Mouse (Mus musculus): ENCODE results near the gene Cd8b1.
"Not testable (repeated sequence)": the region's sequence is repeated elsewhere in the genome, so short reads cannot be mapped to it uniquely, and the experiment has no call there.

The Cd8b1 gene

DNA sequence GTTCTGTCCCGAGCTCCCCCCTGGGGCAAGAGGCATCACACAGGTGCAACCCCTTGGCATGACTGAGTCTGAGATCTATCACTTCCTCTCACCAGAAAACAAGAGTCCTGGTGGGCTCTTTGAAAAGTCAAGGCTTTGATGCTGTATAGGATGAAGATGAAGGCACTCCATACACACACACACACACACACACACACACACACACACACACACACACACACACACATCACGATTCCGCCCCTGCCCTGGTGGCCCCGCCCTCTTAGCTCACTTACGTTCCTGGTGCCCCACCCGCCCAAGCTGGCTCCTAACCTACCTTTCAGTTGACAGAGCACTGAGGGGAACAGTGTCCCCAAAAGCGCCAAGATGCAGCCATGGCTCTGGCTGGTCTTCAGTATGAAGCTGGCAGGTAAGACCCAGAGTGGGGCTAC, at the start of gene Cd8b1:
TSS of gene Cd8b1 (plus strand) at position 298 of the 431 bp plus-strand sequence.
- no peak for DNase-seq (ENCODE audit: low spot score)

DNA sequence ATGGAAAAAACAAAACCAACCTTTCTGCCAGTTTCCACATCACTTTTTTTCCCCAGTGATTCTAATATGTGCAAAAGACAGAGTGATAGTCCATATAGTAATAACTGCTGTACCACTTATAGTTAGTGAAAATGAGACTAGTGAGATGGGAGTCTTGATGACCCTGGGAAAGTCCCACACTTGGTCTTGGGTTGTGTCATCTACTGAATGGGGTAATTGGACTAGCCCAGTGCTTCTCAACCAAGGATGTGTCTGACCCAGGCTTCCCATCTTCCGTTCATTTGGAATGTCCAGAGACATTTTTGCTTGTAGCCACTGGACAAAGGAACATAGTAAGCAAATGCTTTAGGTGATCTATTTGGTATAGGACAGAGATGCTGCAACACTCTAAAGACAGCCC, 48.9 kb upstream of the Cd8b1 start:
- DNase-seq (ENCODE audit: low spot score) = no peak

DNA sequence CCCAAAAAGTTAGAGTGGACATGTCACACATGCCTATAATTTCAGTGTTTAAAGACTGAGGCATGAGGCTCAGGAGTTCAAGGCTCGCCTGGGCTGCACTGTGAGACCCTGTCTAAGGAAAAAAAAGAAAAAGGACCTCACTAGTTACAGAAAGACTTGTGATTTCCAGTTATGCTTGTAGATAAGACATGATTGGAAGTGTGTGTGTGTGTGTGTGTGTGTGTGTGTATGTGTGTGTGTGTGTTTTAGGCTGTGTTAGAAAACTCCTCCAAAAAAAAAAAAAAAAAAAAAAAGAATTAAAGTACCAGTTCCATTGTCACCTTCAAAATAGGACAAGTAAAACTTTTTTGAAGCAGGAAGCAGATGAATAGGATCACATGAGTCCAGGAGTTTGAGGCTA, 48.0 kb upstream of the Cd8b1 start:
- no peak for DNase-seq (ENCODE audit: low spot score)

DNA sequence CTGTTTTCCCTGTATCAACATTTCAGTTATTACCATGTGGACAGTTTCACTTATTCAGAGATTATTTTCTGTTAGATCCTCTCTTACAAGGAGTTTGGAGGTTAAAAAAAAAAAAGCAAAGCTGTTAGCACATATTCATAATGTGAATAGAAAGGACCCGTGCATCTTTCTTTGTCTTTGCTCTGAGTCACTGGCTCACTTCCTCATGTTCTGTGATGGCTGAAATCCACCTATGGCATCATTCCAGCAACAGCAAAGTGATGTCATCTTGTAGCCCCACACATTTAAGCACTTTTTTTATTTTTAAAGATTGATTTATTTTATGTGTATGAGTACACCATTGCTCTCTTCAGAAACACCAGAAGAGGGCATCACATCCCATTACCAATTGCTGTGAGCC, 43.2 kb upstream of the Cd8b1 start:
- no peak for DNase-seq (ENCODE audit: low spot score)

DNA sequence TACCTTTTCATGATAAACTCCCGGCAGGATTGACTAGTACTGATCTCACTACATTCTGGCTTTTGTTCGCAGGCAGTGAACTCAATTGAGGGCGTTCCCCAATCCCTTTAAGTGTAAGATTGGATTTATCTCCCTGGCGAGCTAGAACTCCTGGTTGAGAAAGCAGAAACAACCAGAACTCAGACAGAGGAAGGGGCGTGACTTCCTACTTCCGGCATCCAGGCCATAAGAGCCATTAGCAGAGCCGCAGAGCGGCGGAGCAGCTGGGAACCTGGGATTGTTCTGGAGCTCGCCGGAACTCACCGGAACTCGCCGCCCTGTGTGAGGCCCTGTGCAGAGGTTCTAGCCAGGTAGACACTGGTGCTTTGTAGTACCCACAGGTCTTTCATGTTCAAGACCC, 29.1 kb upstream of the Cd8b1 start:
- DNase-seq (ENCODE audit: low spot score) = no peak

DNA sequence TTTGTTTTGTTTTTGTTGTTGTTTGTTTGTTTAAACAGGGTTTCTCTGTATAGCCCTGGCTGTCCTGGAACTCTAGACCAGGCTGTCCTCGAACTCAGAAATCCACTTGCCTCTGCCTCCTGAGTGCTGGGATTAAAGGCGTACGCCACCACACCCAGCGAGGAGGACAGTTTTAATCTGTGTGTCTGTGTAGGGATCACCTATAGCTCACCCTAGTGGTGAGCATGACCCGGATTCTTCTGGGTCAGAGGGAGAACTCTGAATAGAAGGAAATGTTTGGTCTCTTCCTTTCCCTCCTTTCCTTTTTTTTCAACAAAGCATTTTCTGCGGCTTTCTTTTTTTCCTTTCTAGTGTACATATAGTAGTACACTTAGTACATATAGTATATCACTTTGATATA, 27.3 kb upstream of the Cd8b1 start:
- DNase-seq (ENCODE audit: low spot score) = no peak

DNA sequence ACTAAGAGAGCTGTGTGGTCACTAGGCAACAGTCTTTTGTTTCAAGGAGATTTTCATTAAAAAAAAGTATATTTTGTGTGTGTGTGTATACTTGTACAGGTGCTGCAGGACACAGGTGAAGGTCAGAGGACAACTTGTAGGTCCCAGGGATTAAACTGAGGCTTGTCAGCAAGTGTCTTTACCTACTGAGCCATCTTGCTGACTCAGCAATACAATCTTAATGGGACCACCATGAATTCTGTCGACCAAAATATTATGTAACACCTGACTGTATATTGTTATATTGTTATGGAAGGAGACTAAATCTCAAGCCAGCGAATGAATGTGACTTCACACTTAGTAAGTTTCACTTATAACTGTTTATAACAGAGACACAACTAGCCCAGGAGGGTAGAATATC, 24.5 kb upstream of the Cd8b1 start:
- DNase-seq (ENCODE audit: low spot score) = no peak

DNA sequence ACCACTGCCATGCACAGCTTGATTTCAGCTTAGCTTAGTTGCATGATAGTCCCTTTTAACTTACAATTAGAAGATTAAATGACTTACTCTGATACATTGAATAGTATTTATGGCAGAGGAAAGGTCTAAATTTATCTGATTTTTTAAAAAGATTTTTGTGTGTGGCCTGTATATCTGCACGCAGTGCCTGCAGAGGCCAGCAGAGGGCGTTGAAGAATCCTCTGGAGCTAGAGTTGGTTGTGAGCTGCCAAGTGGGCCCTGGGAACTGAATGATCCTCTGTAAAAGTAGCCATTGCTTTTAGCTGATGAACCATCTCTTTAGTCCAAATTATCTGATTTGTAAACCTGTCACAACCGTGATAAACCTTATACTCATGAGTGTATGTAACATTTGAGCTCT, 23.8 kb upstream of the Cd8b1 start:
- no peak for DNase-seq (ENCODE audit: low spot score)

DNA sequence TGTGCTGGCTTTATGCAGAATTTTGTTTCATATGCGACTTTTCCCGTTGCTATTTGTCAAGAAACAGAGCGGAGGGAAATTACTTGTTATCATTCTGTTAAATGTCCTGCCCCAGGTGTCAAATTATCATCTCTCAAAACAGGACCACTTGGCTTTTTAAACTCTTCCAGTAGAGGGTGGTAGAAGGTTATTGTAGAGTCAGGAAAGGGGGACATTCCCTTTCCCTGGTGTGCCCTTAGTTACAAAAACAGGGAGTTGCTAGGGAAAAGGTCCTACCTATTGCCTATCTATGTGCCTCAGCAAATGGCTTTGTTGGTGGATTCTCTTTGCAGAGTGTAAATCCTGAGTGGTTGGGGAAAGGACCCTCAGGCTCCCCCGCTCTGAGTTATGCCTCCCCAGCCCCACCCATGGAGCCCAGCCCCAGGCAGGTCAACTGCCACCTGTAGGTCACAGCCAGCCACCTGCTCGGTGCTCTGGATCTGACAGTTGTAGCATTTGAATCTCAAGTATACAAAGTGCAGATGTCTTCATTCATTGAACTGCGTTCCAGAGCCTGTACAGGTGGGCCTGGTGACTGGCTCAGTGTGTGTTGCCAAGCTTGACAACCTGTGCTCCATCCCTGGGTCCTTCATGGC, 20.4 kb upstream of the Cd8b1 start:
- no peak for DNase-seq (ENCODE audit: low spot score)

DNA sequence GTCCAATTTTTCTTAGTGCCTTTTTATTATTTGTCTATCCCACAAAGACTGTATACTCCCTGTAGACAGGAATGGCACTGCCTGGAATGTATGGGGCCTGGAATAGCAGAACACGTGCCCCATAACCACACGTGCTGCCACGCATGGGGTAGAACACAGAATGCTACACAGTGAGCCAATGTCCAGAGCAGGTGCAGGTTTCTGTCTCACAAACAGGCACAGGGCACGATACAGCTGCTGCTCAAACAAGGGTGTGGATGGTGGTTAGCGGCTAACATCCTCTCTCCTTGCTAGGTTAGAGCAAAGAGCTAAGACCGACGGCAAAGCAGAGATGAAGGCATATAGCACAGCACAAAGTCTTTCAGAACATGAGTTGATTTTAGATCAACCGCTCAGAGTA, 15.1 kb upstream of the Cd8b1 start:
- no peak for DNase-seq (ENCODE audit: low spot score)

DNA sequence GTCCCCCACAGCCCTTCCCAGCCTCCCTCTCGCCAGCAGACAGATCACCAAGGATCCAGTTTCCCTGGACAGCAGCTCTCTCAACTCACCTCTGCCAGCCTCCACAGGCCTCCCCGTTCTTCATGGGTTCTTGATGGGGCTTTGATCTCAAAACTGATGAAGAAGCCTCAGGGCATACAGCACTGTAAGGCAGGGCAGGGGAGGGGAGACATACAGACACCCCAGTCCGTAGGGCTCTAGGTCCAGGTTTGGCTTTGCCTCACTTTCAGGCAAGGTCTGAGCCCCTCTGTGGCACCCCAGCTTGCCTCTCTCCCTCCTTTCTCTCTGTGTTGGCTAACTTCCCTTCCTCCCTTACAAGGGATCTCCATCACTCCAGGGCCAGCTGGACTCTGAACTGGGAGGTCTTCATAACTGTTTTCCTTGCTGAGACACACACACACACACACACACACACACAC, 733 bp upstream of the Cd8b1 start, which contains the start of gene Smyd1:
TSS of gene Smyd1 (minus strand) at position 408 of the 458 bp plus-strand sequence.
- DNase-seq (ENCODE audit: low spot score) = no peak

DNA sequence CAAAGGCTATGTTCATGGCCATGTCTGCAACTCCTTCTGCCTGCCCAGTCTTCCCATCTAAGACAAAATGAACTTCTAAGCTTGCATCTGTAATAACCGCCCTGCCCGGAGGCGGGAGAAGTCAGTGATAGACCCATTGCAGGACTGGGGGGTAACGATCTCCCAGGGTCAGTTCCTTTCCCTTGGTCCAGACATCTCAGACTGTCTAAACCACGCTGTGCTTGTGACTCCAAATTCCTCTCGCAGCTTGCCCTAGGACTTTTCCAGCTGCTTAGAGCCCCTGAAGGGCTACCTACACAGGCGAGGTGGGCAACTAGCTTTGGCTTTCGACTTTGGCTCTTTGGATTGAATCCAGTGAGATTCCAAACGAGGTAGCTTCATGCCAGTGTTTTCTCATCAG, 2.2 kb downstream of the Cd8b1 start:
- DNase-seq (ENCODE audit: low spot score) = no peak

DNA sequence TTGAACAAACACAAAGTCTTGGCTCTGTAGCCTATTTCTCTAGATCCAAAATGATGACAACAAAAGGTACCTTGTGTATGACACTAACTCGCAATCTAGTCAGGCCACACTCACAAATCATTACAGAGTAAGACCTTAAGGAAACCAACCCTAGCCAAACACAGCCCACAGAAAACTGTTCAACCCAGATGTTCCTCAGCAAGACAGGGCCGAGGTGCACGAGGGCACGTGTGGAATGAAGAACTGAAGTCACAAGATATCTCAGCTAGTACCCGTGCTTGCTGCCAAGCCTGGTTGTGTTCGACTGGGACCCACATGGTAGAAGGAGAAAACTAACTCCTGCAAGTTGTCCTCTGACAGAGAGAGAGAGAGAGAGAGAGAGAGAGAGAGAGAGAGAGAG, 7.3 kb downstream of the Cd8b1 start:
- DNase-seq (ENCODE audit: low spot score) = no peak

DNA sequence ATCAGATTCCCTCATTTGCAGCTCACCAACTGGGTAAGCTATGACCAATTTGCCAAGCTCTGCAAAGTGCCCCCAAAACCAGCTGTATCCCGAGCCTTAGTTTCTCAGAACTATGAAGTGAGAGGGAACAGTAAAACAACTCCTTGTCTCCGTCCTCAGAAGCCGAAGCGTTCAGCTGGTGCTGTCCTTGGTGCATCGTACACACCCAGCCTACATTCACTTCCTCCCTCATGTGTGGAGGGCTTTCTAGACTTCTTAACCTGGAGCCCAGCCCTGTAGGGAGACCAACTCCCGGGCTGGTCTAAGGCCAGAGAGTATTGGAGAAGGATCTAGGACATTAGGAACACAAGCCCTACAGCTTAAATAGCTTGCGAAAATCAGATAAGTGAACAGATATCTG, 7.9 kb downstream of the Cd8b1 start:
- no peak for DNase-seq (ENCODE audit: low spot score)

DNA sequence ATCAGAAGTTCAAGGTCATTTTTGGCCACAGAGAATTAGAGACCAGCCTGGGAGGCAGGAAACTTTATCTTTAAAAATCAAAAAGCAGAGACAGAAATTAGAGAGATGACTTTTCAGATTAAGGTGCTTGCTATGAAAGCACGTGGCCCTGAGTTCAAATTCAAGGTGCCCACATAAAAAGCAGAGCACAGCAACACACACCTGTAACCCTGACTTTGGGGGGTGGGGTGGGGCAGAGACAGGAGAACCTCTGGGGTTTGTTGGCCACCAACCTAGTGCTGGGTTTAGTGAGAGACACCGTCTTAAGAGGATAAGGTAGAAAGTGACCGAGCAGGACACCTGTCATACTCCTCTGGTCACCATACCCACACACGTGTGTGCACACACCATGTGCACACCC, 8.9 kb downstream of the Cd8b1 start:
- not testable (repeated sequence) for DNase-seq (ENCODE audit: low spot score)

DNA sequence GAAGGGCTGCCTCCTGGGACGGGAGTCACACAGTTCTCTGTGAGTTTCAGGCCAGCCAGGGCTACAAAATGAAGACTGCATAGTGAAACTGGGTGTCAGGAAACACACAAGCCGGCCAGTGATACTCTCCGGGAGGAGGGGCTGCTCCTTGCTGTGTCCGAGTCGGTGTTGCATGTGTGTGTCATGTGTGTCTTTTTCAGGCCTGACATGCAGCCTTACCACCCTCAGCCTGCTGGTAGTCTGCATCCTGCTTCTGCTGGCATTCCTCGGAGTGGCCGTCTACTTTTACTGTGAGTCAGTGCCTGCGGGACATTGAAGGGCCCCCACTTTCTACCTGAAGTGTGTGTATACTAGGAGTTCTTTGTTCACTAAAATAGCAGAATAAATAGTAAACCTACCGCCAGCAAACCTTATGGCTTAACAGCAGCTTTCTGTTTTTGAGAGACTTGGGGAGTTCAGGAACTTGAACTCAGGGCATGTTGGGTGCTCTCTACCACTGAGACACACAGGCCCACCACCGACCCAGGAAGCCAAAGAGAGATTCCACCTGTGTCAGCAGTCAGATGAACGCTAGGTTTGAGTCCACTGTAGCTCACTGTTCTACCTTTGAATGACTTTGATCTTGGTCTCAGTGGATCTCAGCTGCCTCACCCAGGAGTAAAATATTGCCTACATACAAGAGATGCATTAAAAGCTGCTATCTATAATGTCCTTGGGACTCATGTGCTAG, 9.8 kb downstream of the Cd8b1 start:
- DNase-seq (ENCODE audit: low spot score) = no peak

DNA sequence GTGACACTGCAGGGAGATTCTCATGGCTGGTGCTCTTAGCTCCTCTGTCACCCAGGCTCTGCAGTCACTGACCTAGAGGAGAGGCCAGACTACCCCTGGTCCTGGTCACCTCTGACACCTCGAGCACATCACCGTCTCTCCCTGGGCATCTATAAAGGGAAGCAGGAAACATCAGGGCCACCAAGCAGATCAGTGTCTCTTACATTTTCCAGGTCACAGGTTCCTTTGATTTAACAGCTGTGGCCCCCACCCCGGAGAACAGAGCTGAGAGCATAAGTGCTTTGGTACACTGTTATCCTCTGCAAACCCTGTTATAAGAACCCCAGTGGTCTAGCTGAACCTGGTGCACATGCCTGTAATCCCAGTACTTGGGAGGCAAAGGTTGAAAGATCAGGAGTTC, 10.4 kb downstream of the Cd8b1 start:
- no peak for DNase-seq (ENCODE audit: low spot score)

DNA sequence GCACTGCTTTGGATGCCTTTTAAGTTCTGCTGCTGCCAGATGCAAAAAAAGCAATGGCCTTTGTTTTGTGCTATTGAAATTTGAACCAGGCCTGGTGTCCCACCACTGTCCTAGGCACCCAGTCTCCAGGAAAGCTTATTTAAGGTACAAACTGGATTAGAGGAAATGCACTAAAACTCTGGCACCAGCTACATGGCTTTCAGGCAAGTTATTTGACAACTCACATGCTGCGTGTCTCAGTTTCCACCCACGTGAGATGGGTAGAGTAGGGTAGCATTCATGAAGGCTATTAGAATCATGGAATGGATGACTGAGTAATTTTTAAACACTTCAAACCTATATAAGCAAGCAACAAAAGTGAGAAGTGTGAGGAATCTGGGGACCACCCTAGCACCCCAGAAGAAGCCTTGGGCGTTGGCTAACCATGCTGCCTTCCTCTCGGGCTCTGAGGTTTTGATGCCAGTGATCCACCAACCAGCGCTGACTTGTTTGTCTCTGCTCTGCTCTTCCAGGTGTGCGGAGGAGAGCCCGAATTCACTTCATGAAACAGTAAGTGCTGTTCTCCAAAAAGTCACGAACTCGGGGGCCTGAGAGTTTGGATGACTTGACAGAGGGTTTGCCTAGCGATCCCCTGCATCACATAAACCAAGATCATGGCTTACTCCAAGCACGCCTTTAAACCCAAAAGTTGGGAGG, 11.1 kb downstream of the Cd8b1 start:
- no peak for DNase-seq (ENCODE audit: low spot score)

DNA sequence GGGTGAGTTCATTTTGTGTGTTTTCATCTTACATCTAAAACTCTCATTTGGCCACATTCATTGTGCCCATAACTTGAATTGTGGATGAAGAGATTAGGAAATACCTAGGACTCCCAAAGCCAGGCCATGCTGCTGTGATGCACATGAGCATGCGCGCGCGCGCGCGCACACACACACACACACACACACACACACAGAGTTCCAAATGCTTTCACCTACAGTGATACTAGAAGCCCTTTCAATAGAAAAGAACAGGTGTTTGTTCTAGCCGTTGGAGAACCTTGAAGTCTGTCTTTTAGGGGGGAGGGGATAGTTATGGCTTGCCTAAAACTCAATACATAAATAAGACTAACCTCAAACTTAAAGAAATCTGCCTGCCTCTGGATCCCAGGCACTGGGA, 15.1 kb downstream of the Cd8b1 start:
- DNase-seq (ENCODE audit: low spot score) = no peak

DNA sequence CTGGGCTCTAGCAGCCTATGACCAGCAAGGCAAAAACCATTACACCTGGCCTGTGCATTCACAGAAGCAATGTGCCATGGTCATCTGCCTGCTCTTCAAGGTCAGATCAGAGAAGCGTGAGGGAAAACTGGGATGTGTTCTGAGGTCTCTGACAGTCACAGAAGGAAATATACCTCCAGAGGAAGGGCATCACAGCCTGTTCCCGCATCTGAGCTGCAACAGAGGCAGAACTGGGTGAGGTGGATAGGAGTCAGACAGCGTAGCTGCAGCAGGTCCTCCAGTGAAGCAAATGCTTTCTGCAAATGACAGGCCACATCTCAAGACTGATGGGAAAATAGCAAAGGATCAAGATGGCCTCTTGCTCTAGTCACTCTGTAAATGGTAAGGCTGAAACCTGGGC, 16.4 kb downstream of the Cd8b1 start:
- DNase-seq (ENCODE audit: low spot score) = no peak

DNA sequence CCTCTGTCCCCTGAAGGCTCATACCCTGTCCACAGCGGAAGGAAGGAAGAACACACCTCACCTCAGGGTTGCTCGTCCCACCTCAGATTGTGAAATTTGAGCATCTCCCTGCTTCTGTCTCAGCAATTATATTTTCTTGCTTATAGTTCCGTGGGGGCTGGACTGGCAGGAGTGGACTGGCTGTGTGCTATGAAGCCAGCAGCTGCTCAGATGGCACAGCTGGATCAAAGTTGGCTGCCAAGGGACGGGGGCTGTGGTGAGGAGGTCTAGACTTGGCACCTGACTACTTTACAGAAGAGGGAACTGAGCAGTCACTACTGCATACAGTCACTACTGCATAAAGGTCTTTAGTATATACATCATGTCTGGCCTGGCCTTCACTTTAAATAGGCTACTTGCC, 16.8 kb downstream of the Cd8b1 start:
- no peak for DNase-seq (ENCODE audit: low spot score)

DNA sequence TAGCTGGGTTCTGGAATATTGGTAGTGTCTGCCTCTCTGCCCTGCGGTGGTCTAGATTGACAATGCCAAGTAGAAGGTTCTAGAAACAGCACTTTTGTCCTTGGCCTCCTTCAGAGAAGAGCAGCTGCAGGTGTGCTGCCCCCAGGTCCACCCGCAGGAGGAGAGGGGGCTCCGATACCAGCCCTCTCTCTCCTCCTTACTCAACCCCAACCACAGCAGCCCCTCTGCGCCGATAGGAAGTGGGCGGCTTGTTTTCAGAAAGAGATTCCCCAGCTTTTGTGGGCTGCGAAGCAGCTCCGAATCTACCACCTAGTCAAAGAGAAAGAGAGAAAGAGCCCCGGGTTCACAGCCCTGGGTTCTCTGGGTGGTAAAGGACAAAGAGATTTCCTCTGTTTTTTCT, 18.6 kb downstream of the Cd8b1 start:
- DNase-seq (ENCODE audit: low spot score) = no peak

DNA sequence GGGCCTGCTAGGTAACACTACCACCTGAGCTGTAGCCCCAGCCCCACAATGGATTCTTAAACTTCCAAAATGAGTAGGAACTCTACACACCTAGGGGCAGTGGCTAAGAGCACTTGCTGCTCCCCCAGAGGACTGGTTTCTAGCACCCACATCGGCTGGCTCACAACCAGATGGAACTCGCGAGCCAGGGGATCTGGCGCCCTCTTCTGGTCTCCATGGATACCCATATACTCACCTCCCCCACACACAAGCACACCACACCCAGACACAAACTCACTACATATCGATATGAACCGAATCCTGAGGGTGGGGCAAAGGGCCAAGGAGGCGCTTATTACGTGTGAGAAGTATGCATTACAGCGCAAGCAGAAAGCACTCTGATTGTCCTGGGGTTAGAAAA, 25.4 kb downstream of the Cd8b1 start:
- DNase-seq (ENCODE audit: low spot score) = no peak

Data from urinary bladder, postnatal 10 days (tissue).